In the genomic region with DNA sequence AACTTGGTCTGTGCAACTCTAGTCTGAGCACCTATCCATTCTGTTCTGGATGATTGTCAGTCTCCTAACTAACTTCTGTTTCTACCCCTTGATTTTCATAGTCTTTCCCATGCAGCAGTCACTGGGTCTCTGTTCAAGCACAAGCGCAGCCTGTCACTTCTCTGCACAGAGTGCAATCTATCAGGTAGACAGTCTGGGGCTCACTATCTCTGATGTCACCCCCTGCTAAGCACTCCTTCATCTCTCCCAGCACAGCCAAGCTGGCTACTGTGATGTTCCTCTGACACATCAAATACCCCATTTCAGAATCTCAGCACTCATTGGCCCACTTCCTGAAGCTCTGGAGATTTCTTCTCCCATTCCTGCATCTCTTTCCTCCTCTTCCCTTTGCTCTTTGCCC, we compare ENCODE assay signal across 15 mouse cellular contexts.
"Had no signal": no experiment of that assay in that cellular context is flagged by ENCODE, and none has a peak within 500 bp of the region (broad histone marks: within the 10 kb centered on the region; RNA-seq: fewer than 3 reads in every experiment).

No protein-coding gene starts in this region.

- H3K9ac ChIP-seq: neural tube, embryonic 15.5 days; stomach, embryonic 15.5 days had no signal

- H3K4me2 ChIP-seq: neural tube, embryonic 15.5 days; stomach, embryonic 15.5 days had no signal

- H3K27me3 ChIP-seq: neural tube, embryonic 15.5 days; stomach, embryonic 15.5 days had no signal

- H3K36me3 ChIP-seq: neural tube, embryonic 15.5 days; stomach, embryonic 15.5 days had no signal

- DNase-seq: retina, postnatal 1 day; right cerebral cortex, adult 18-20 months; right cerebral cortex, postnatal 14 days; right cerebral cortex, postnatal 25 days; right cerebral cortex, postnatal 4 days; spleen, adult 18-20 months; thymus, adult 18-20 months; thymus, adult 2 months; thymus, postnatal 14 days; thymus, postnatal 25 days; thymus, postnatal 36 days; thymus, postnatal 4 days had no signal

- H3K9me3 ChIP-seq: neural tube, embryonic 15.5 days; stomach, embryonic 15.5 days had no signal

- H3K4me1 ChIP-seq: stomach, embryonic 15.5 days had no signal

- H3K27ac ChIP-seq: neural tube, embryonic 15.5 days; stomach, embryonic 15.5 days; stomach, postnatal 0 days had no signal

- H3K4me3 ChIP-seq: neural tube, embryonic 15.5 days; stomach, embryonic 15.5 days had no signal
